Mouse (Mus musculus): ENCODE results near the gene Jmjd8. TPM values are rescaled to one million over a fixed set of nuclear protein-coding genes. Genes with fewer than 3 reads are reported as not detected.
"Not testable (repeated sequence)": the region's sequence is repeated elsewhere in the genome, so short reads cannot be mapped to it uniquely, and the experiment has no call there.

Jmjd8 gene
- polyA plus RNA-seq, 1 experiment from 2014 or later, result 55.4 TPM

DNA sequence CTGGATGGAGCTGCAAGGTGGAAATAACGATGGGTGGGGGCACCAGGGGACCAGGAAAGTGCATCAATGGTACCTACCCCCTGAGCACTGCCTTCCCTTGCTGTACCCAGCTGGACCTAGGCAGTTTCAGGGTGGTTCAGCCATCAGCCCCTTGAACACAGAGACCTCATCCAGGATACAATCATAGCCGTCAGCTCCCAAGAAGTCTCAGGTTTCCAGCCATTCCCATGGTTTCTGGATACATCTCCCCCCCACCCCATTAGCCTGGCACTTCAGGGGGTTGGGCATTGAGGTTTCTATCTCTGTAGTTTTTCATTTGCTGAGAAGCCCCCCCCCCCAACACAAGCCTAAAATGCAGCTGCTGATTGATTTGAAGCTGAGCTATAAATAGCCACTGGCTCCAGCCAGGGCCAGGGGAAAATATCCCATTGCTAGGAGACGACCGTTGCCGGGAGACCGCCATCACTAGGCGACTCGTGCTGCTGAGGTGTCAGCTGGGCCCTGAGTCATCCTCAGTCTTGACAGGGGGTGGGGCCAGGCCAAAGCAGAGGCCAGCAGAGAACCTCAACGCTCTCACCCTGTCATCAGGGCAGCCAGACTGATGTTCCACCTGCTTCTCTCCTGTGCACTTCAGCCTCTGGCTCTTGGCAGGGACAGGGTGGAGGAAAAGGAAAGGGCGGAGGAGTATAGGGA, 25.7 kb upstream of the Jmjd8 start:
- ATAC-seq, result peak; percentile 93
- H3K9me3 ChIP-seq (ENCODE audit: control insufficient read depth, low read length), result no peaks in the 10 kb centered on the region
- H3K27ac ChIP-seq (ENCODE audit: low read depth, low read length), result peak overlapping the region; percentile 77
- H3K4me2 ChIP-seq (ENCODE audit: low read length), result peak overlapping the region; percentile 25
- WGBS, result 6% methylated on average over 10 of the region's 10 CpGs
- peaks cover 17% of the 10 kb centered on the region for H3K4me1 ChIP-seq (ENCODE audit: control insufficient read depth, insufficient read depth, low read depth, low read length)
- H3K4me3 ChIP-seq (ENCODE audit: low read length), result no peak overlapping the region
- H3K36me3 ChIP-seq (ENCODE audit: control insufficient read depth, insufficient read depth, low read length), result no peaks in the 10 kb centered on the region
- no peaks in the 10 kb centered on the region for H3K27me3 ChIP-seq (replicated peaks; ENCODE audit: control insufficient read depth, insufficient read depth, low read length)
- H3K9ac ChIP-seq (ENCODE audit: low read depth, low read length), result peak overlapping the region; percentile 56

GRCm38 (mm10) chr17:25806507-25806906, 22.2 kb upstream of the Jmjd8 start:
- Histone ChIP-seq H3K27me3 (replicated peaks; ENCODE audit: control insufficient read depth, insufficient read depth, low read length) (no peaks in the 10 kb centered on the region), H3K9ac (ENCODE audit: low read depth, low read length) (no peak overlapping the region), H3K4me3 (ENCODE audit: low read length) (no peak overlapping the region), H3K4me1 (ENCODE audit: control insufficient read depth, insufficient read depth, low read depth, low read length) (peaks cover 36% of the 10 kb centered on the region), H3K9me3 (ENCODE audit: control insufficient read depth, low read length) (no peaks in the 10 kb centered on the region), H3K4me2 (ENCODE audit: low read length) (no peak overlapping the region), H3K27ac (ENCODE audit: low read depth, low read length) (no peak overlapping the region), H3K36me3 (ENCODE audit: control insufficient read depth, insufficient read depth, low read length) (no peaks in the 10 kb centered on the region)
- 88% methylated on average over 4 of the region's 4 CpGs for WGBS
- ATAC-seq, result no peak

DNA sequence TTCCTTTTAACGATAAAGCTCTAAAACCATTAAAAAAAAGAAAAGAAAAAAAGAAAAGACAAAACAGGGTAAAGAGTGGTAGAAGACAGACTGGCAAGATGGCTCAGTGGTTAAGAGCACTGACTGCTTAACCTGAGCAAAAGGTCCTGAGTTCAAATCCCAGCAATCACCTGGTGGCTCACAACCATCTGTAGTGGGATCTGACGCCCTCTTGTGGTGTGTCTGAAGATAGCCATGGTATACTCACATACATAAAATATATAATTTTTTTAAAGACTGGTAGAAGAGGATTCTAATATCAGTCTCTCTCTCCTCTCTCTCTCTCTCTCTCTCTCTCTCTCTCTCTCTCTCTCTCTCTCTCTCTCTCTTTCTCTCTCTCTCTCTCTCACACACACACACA, 21.2 kb upstream of the Jmjd8 start:
- 46% methylated on average over 2 of the region's 2 CpGs for WGBS
- not testable (repeated sequence) for H3K27ac ChIP-seq (ENCODE audit: low read depth, low read length); H3K9me3 ChIP-seq (ENCODE audit: control insufficient read depth, low read length); H3K9ac ChIP-seq (ENCODE audit: low read depth, low read length); H3K36me3 ChIP-seq (ENCODE audit: control insufficient read depth, insufficient read depth, low read length); H3K4me3 ChIP-seq (ENCODE audit: low read length); ATAC-seq; H3K27me3 ChIP-seq (replicated peaks; ENCODE audit: control insufficient read depth, insufficient read depth, low read length); H3K4me2 ChIP-seq (ENCODE audit: low read length)
- peaks cover 37% of the 10 kb centered on the region for H3K4me1 ChIP-seq (ENCODE audit: control insufficient read depth, insufficient read depth, low read depth, low read length)

DNA sequence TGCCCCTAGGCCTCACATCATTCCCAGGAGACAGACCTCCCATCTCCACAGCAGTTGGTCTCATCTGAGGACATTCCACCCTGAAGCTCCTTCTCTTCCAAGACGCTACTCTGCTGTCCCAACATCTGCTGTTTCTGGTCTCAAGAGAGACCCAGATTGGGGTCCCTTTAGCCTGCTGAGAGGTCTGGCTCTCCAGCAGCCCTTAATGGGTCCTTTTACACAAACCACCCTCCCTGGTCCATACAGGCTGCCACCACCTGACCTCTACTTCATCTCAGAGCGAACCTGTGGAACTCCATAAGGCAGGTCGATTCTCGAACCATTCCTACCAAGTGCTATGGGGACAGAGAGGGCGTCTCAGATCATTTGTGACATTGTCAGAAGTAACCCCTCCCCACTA, 20.6 kb upstream of the Jmjd8 start:
- Histone ChIP-seq H3K27me3 (replicated peaks; ENCODE audit: control insufficient read depth, insufficient read depth, low read length) (no peaks in the 10 kb centered on the region), H3K4me2 (ENCODE audit: low read length) (peak overlapping the region; percentile 82), H3K36me3 (ENCODE audit: control insufficient read depth, insufficient read depth, low read length) (no peaks in the 10 kb centered on the region), H3K4me1 (ENCODE audit: control insufficient read depth, insufficient read depth, low read depth, low read length) (peaks cover 37% of the 10 kb centered on the region), H3K9ac (ENCODE audit: low read depth, low read length) (peak overlapping the region; percentile 90), H3K9me3 (ENCODE audit: control insufficient read depth, low read length) (no peaks in the 10 kb centered on the region), H3K27ac (ENCODE audit: low read depth, low read length) (peak overlapping the region; percentile 97), H3K4me3 (ENCODE audit: low read length) (peak overlapping the region; percentile 81)
- WGBS, result 19% methylated on average over 5 of the region's 5 CpGs
- peak; percentile 12; the same call in 1 of the 2 replicates for ATAC-seq

- Histone ChIP-seq H3K27ac (ENCODE audit: low read depth, low read length) (peak within 1 kb of the TSS; percentile 97), H3K27me3 (replicated peaks; ENCODE audit: control insufficient read depth, insufficient read depth, low read length) (no peaks in the 10 kb centered on the region), H3K9me3 (ENCODE audit: control insufficient read depth, low read length) (no peaks in the 10 kb centered on the region), H3K36me3 (ENCODE audit: control insufficient read depth, insufficient read depth, low read length) (no peaks in the 10 kb centered on the region), H3K9ac (ENCODE audit: low read depth, low read length) (peak within 1 kb of the TSS; percentile 90), H3K4me2 (ENCODE audit: low read length) (peak within 1 kb of the TSS; percentile 82), H3K4me1 (ENCODE audit: control insufficient read depth, insufficient read depth, low read depth, low read length) (peaks cover 39% of the 10 kb centered on the region), H3K4me3 (ENCODE audit: low read length) (peak within 1 kb of the TSS; percentile 81)
- WGBS, result under 1% methylated on average over 80 of the region's 100 CpGs
- ATAC-seq, result peak; percentile 90
These were observed 19.7 kb upstream of the Jmjd8 start, which contains the start of gene Fbxl16 for GRCm38 (mm10) chr17:25808789-25809605. Gene Fbxl16 (plus strand): TSS chr17:25809085.

DNA sequence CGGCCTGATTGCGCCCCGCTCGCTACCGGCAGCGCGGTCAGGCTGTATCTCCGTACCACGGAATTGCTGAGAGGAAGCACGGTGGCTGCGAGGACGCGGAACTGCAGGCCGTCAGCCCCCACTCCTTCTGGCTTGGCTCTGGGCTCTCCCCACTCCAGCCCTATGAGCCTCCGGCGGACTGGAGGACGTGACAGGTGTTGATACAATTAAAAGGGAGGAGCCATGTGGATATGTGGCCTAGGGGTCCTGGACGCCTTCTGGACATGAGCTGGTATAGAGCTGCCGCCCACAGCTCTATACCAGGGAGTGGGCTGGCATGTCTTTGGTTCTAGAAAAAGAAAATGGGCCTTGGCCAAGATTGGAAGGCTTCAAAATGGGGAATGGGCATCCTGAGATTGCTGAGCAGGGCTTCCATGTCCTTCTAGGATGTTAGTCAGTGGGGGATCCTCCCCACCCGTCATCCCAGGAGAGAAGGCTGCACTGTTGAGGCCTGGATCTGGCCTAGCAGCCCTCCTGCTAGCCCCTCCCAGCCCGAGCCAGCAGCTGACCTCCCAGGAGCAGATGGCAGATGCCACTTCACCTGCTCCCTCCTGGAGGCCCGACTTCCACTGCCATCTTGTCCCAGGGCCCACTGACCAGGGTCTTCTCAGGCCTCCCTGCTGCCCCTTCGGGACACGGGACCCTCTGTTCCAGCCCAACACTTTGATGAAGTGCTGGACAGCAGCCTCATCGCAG, 18.9 kb upstream of the Jmjd8 start:
- Histone ChIP-seq H3K9ac (ENCODE audit: low read depth, low read length) (peak overlapping the region; percentile 90), H3K27me3 (replicated peaks; ENCODE audit: control insufficient read depth, insufficient read depth, low read length) (no peaks in the 10 kb centered on the region), H3K4me2 (ENCODE audit: low read length) (peak overlapping the region; percentile 82), H3K4me1 (ENCODE audit: control insufficient read depth, insufficient read depth, low read depth, low read length) (peaks cover 39% of the 10 kb centered on the region), H3K36me3 (ENCODE audit: control insufficient read depth, insufficient read depth, low read length) (no peaks in the 10 kb centered on the region), H3K4me3 (ENCODE audit: low read length) (peak overlapping the region; percentile 81), H3K27ac (ENCODE audit: low read depth, low read length) (peak overlapping the region; percentile 97), H3K9me3 (ENCODE audit: control insufficient read depth, low read length) (no peaks in the 10 kb centered on the region)
- 5% methylated on average over 25 of the region's 25 CpGs for WGBS
- peak; percentile 40 for ATAC-seq

- H3K36me3 ChIP-seq (ENCODE audit: control insufficient read depth, insufficient read depth, low read length), result no peaks in the 10 kb centered on the region
These were observed 17.8 kb upstream of the Jmjd8 start for GRCm38 (mm10) chr17:25810890-25811289.

GRCm38 (mm10) chr17:25813471-25813870, 15.2 kb upstream of the Jmjd8 start:
- no peaks in the 10 kb centered on the region for H3K27me3 ChIP-seq (replicated peaks; ENCODE audit: control insufficient read depth, insufficient read depth, low read length)
- H3K4me3 ChIP-seq (ENCODE audit: low read length), result peak overlapping the region; percentile 21; the same call in 1 of the 2 replicates
- no peak for ATAC-seq
- 1% methylated on average over 20 of the region's 20 CpGs for WGBS
- H3K9me3 ChIP-seq (ENCODE audit: control insufficient read depth, low read length), result no peaks in the 10 kb centered on the region
- H3K27ac ChIP-seq (ENCODE audit: low read depth, low read length), result no peak overlapping the region; the same call in 1 of the 2 replicates
- H3K9ac ChIP-seq (ENCODE audit: low read depth, low read length), result peak overlapping the region; percentile 33
- H3K4me1 ChIP-seq (ENCODE audit: control insufficient read depth, insufficient read depth, low read depth, low read length), result peaks cover 34% of the 10 kb centered on the region
- H3K36me3 ChIP-seq (ENCODE audit: control insufficient read depth, insufficient read depth, low read length), result peaks cover 14% of the 10 kb centered on the region
- H3K4me2 ChIP-seq (ENCODE audit: low read length), result peak overlapping the region; percentile 47

More at GRCm38 (mm10) chr17:25810890-25811289, 17.8 kb upstream of the Jmjd8 start:
- no peak overlapping the region for H3K27ac ChIP-seq (ENCODE audit: low read depth, low read length)
- 74% methylated on average over 4 of the region's 4 CpGs for WGBS
- no peak overlapping the region; the same call in 1 of the 2 replicates for H3K4me3 ChIP-seq (ENCODE audit: low read length)
- H3K9me3 ChIP-seq (ENCODE audit: control insufficient read depth, low read length), result no peaks in the 10 kb centered on the region
- H3K4me1 ChIP-seq (ENCODE audit: control insufficient read depth, insufficient read depth, low read depth, low read length), result peaks cover 39% of the 10 kb centered on the region
- peak overlapping the region; percentile 82 for H3K4me2 ChIP-seq (ENCODE audit: low read length)
- no peak for ATAC-seq
- H3K9ac ChIP-seq (ENCODE audit: low read depth, low read length), result peak overlapping the region; percentile 90; the same call in 1 of the 2 replicates
- no peaks in the 10 kb centered on the region for H3K27me3 ChIP-seq (replicated peaks; ENCODE audit: control insufficient read depth, insufficient read depth, low read length)
